Mouse (Mus musculus): ENCODE measurements around the gene Eif3i. TPM values are rescaled to one million over a fixed set of nuclear protein-coding genes. Genes with fewer than 3 reads are reported as not detected.
"Not testable (repeated sequence)": the region's sequence is repeated elsewhere in the genome, so short reads cannot be mapped to it uniquely, and the experiment has no call there.

Eif3i gene
- total RNA-seq, 2 experiments from 2014 or later, result 128 TPM

DNA sequence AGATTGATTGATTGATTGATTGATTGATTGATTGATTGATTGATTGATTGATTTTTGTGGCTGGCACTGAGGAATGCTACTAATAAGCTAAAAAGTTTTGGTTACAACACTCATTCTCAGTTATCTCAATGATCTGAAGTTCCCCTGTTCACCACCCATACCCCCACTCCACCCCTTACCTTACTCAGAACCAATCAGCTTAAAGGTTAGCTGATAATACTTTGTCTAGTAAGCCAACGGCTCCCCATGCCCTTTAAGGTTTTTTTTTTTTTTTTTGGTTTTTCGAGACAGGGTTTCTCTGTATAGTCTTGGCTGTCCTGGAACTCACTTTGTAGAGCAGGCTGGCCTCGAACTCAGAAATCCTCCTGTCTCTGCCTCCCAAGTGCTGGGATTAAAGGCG, 52.8 kb downstream of the Eif3i start:
- not testable (repeated sequence) for DNase-seq (ENCODE audit: extremely low spot score in 1 of 2, low spot score in 1 of 2)

DNA sequence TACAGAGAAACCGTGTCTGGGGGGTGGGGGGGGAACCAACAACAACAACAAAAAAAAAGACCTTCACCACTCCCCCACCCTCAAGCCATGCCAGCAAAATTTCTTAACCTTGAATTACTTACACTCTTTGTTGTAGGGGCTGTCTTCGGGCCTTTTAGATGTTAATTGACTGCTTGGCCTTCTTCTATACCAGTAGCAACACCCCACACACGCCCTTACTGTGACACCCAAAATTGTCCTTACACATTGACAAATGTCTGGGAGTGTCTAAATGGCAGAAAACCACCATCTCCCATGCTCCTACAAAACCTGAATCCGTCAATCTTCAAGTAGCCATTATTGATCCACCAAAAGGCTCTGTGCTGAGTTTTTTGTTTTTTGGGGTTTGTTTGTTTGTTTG, 56.3 kb downstream of the Eif3i start:
- no peak for DNase-seq (ENCODE audit: extremely low spot score in 1 of 2, low spot score in 1 of 2)

DNA sequence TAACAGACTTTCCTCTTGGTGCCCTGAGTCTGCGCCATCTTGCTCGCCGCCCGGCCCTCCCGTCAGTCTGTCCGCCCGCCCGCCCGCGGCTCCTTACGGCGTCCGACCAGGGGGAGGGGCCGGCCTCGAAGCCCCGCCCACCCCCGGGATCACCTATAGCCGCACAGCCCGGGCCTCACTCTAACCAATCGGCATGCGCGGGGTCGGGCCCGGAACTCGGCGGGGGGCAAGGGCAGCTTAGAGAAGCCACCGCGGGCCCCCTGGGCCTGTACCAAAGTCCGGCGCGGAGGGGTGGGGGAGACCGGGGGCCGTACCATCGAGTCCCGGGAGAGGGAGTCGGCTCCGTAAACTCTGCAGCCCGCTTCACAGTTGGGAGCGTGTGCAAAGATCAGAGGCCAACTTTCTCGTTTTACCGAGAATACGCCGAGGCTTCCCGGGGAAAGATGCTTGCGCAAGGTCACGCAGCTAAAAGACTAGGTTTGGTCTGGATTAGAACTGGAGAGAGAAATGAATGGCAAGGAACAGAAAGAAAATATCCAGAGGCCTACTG, 57.8 kb downstream of the Eif3i start, which contains the start of gene Hdac1:
Gene Hdac1, minus strand, starts transcription at position 122 of the 550 bp plus-strand sequence.
- DNase-seq (ENCODE audit: extremely low spot score in 1 of 2, low spot score in 1 of 2), result peak; percentile 84 to 90

Small RNA genes within 50 kb of the gene (microRNA-seq; reads per million reads assigned to microRNA genes)
- 0 reads per million in 2 experiments for gene Mir8119

Other genes starting within 250 kb of the Eif3i start
- gene Zbtb8a, start 222.5 kb downstream of the Eif3i start, total RNA-seq (2021), result 1 to 10 TPM; 4.1 to 5.6 TPM
- gene Zbtb8b, start 159.8 kb downstream of the Eif3i start, total RNA-seq (2021), result 1 to 10 TPM; 4.2 to 4.6 TPM
- 10 to 100 TPM; 55.4 to 57.7 TPM for gene Bsdc1, start 139.1 kb downstream of the Eif3i start, total RNA-seq (2021)
- gene Tssk3, start 109.6 kb downstream of the Eif3i start, total RNA-seq (2021), result not detected
- not detected for gene Fam229a, start 109.5 kb downstream of the Eif3i start, total RNA-seq (2021)
- 100 to 1,000 TPM; 170 to 171 TPM for gene Marcksl1, start 87.1 kb downstream of the Eif3i start, total RNA-seq (2021)
- 10 to 100 TPM; 37.0 to 48.7 TPM for gene Hdac1, start 57.9 kb downstream of the Eif3i start, total RNA-seq (2021)
- 1 to 10 TPM; 3.3 to 3.5 TPM for gene Lck, start 27.0 kb downstream of the Eif3i start, total RNA-seq (2021)
- gene Fam167b, start 22.1 kb downstream of the Eif3i start, total RNA-seq (2021), result under 1 TPM in 1 of 2 experiments, not detected in 1; 0.81 TPM
- gene Tmem234, start within 50 bp of the Eif3i start, total RNA-seq (2021), result 10 to 100 TPM; 78.8 to 80.7 TPM
- 1 to 10 TPM; 3.6 to 6.8 TPM for gene Dcdc2b, start 13.6 kb upstream of the Eif3i start, total RNA-seq (2021)
- 10 to 100 TPM; 32.9 to 41.9 TPM for gene Iqcc, start 18.5 kb upstream of the Eif3i start, total RNA-seq (2021)
- gene Ccdc28b, start 23.3 kb upstream of the Eif3i start, total RNA-seq (2021), result 10 to 100 TPM; 71.6 to 84.5 TPM
- 10 to 100 TPM; 44.0 to 44.1 TPM for gene Txlna, start 40.4 kb upstream of the Eif3i start, total RNA-seq (2021)
- gene Kpna6, start 72.1 kb upstream of the Eif3i start, total RNA-seq (2021), result 10 to 100 TPM; 91.5 to 96.8 TPM
- 10 to 100 TPM; 12.5 to 18.6 TPM for gene Tmem39b, start 96.2 kb upstream of the Eif3i start, total RNA-seq (2021)
- 10 to 100 TPM; 90.0 to 91.4 TPM for gene Khdrbs1, start 141.7 kb upstream of the Eif3i start, total RNA-seq (2021)
- gene Ptp4a2, start 210.6 kb upstream of the Eif3i start, total RNA-seq (2021), result 100 to 1,000 TPM; 132 to 145 TPM

All from layer of hippocampus, postnatal 25 days (tissue).